ENCODE assay signal across 26 mouse cellular contexts in the genomic region with DNA sequence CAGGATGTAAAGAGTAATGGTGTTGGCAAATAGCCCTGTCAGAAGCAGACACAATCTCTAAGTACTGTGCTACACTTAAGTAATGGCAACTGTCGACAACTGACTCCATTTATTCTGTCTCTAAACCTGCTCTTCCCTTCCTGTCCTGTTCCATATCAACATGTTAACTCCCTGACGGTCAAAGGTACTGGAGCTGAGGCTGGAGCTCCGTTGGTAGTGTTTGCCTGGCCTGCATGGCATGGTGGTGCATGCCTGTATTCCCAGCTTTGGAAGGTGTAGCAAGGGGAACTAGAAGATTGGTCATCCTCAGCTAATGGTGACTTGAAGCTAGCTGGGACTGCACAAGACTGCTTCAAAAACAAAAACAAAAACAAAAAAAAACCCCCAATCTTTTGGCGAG. TPM values are rescaled to one million over a fixed set of nuclear protein-coding genes. Genes with fewer than 3 reads are reported as not detected.
DNase-seq lines count a peak whose midpoint lies in the region; ATAC-seq and TF ChIP-seq lines count a peak whose summit lies in the region.
"Had no signal": no experiment of that assay in that cellular context is flagged by ENCODE, and none has a peak within 500 bp of the region (broad histone marks: within the 10 kb centered on the region; RNA-seq: fewer than 3 reads in every experiment).

No protein-coding gene starts in this region.

- no peak overlapping the region for H3K9ac ChIP-seq in heart, adult 2 months (ENCODE audit: low read depth, low read length)
- H3K9ac ChIP-seq in heart, embryonic 15.5 days, result no peak overlapping the region
- no peak overlapping the region for H3K9ac ChIP-seq in intestine, embryonic 14.5 days (ENCODE audit: low read length)
- no peak overlapping the region for H3K9ac ChIP-seq in intestine, postnatal 0 days (ENCODE audit: low read depth, low read length)
- no peak overlapping the region for H3K9ac ChIP-seq in MEL (ENCODE audit: control insufficient read depth, low read depth, low read length, poor library complexity, severe bottlenecking)
- H3K9ac ChIP-seq: embryonic facial prominence, embryonic 12.5 days; embryonic facial prominence, embryonic 15.5 days; forebrain, postnatal 0 days; hindbrain, embryonic 13.5 days had no signal

- intact Hi-C loops in heart, adult 2 months (cut with DNase I), result no loop called here
- intact Hi-C loops in heart, postnatal 36 days (cut with DNase I), result no loop called here

- H3K27ac ChIP-seq in heart, adult 2 months, result peak overlapping the region; percentile 22; the same call in 1 of the 2 replicates
- 0 out of 2 replicates have a peak overlapping the region, but pooled peaks have one; percentile 34 for H3K27ac ChIP-seq in heart, embryonic 15.5 days
- no peak overlapping the region for H3K27ac ChIP-seq in intestine, embryonic 14.5 days (ENCODE audit: low read depth)
- H3K27ac ChIP-seq in intestine, postnatal 0 days (ENCODE audit: low read depth, low read length), result no peak overlapping the region
- no peak overlapping the region for H3K27ac ChIP-seq in MEL (ENCODE audit: control insufficient read depth, low read depth, low read length)
- H3K27ac ChIP-seq: embryonic facial prominence, embryonic 12.5 days; embryonic facial prominence, embryonic 15.5 days; hindbrain, embryonic 10.5 days; hindbrain, embryonic 13.5 days had no signal

- H3K27me3 ChIP-seq in heart, adult 2 months (ENCODE audit: control insufficient read depth, insufficient read depth, low read length), result no peaks in the 10 kb centered on the region
- H3K27me3 ChIP-seq in heart, embryonic 15.5 days, result no peaks in the 10 kb centered on the region
- no peaks in the 10 kb centered on the region for H3K27me3 ChIP-seq in intestine, embryonic 14.5 days (replicated peaks; ENCODE audit: control insufficient read depth, insufficient read depth, low read length)
- no peaks in the 10 kb centered on the region for H3K27me3 ChIP-seq in intestine, postnatal 0 days (replicated peaks; ENCODE audit: control insufficient read depth, insufficient read depth, low read length)
- no peaks in the 10 kb centered on the region for H3K27me3 ChIP-seq in MEL (ENCODE audit: control insufficient read depth in 1 of 2, insufficient read depth in 2 of 2, low read length in 2 of 2)
- H3K27me3 ChIP-seq: embryonic facial prominence, embryonic 12.5 days; embryonic facial prominence, embryonic 15.5 days; hindbrain, embryonic 13.5 days; Patski had no signal

- WGBS in heart, adult 2 months, result 48% methylated on average over 4 of the region's 4 CpGs
- WGBS in heart, embryonic 15.5 days, result 38% methylated on average over 4 of the region's 4 CpGs
- WGBS in intestine, embryonic 14.5 days, result 48% methylated on average over 4 of the region's 4 CpGs
- 65% methylated on average over 4 of the region's 4 CpGs for WGBS in intestine, postnatal 0 days

- no peak for ATAC-seq in heart, embryonic 15.5 days (replicated peaks; ENCODE audit: insufficient number of reproducible peaks, insufficient read depth, low FRiP score, low read depth)
- ATAC-seq in intestine, embryonic 14.5 days (replicated peaks; ENCODE audit: low FRiP score, low TSS enrichment, low read depth), result no peak
- no peak for ATAC-seq in intestine, postnatal 0 days
- ATAC-seq: forebrain, embryonic 14.5 days; forebrain, postnatal 0 days; hindbrain, embryonic 16.5 days; intestine, embryonic 16.5 days; Patski had no signal

- H3K4me2 ChIP-seq in heart, embryonic 15.5 days, result no peak overlapping the region
- H3K4me2 ChIP-seq in intestine, embryonic 14.5 days (ENCODE audit: low read length), result no peak overlapping the region
- H3K4me2 ChIP-seq in intestine, postnatal 0 days (replicated peaks; ENCODE audit: low read depth), result no peak overlapping the region
- H3K4me2 ChIP-seq: embryonic facial prominence, embryonic 12.5 days; embryonic facial prominence, embryonic 15.5 days; hindbrain, embryonic 13.5 days had no signal

- TF ChIP-seq POLR2A in heart, adult 2 months (IDR thresholded peaks at IDR 0.05; ENCODE audit: insufficient read depth, low read depth, low read length), result no peak
- TF ChIP-seq POLR2A in MEL (IDR thresholded peaks at IDR 0.05; ENCODE audit: control insufficient read depth in 1 of 2, insufficient read depth in 1 of 2, low read depth in 1 of 2, low read length in 2 of 2, poor library complexity in 1 of 2), result no peak

- peaks cover 6% of the 10 kb centered on the region for H3K36me3 ChIP-seq in heart, adult 2 months (ENCODE audit: control insufficient read depth, insufficient read depth, low read length)
- H3K36me3 ChIP-seq in heart, embryonic 15.5 days, result no peaks in the 10 kb centered on the region
- no peaks in the 10 kb centered on the region for H3K36me3 ChIP-seq in intestine, embryonic 14.5 days (ENCODE audit: control insufficient read depth, insufficient read depth, low read length)
- no peaks in the 10 kb centered on the region for H3K36me3 ChIP-seq in intestine, postnatal 0 days (ENCODE audit: control insufficient read depth, insufficient read depth)
- H3K36me3 ChIP-seq in MEL (ENCODE audit: control insufficient read depth in 1 of 2, insufficient read depth in 2 of 2, low read length in 2 of 2), result peaks cover 0 to 22% of the 10 kb centered on the region in 2 experiments; a peak in 2 of 4 replicates
- H3K36me3 ChIP-seq: embryonic facial prominence, embryonic 12.5 days; embryonic facial prominence, embryonic 15.5 days; hindbrain, embryonic 10.5 days; hindbrain, embryonic 13.5 days had no signal

- H3K4me3 ChIP-seq in heart, adult 2 months, result no peak overlapping the region
- no peak overlapping the region for H3K4me3 ChIP-seq in heart, embryonic 15.5 days
- no peak overlapping the region for H3K4me3 ChIP-seq in intestine, embryonic 14.5 days (ENCODE audit: low read depth, low read length)
- no peak overlapping the region for H3K4me3 ChIP-seq in intestine, postnatal 0 days (ENCODE audit: low read depth, low read length)
- no peak overlapping the region for H3K4me3 ChIP-seq in MEL (ENCODE audit: control insufficient read depth in 1 of 2, insufficient read depth in 1 of 2, low read depth in 2 of 2, low read length in 2 of 2)
- H3K4me3 ChIP-seq: embryonic facial prominence, embryonic 12.5 days; embryonic facial prominence, embryonic 15.5 days; hindbrain, embryonic 10.5 days; hindbrain, embryonic 13.5 days had no signal

- peaks cover 6% of the 10 kb centered on the region for H3K79me2 ChIP-seq in heart, adult 2 months (replicated peaks; ENCODE audit: control insufficient read depth, insufficient read depth, low read length)
- H3K79me2 ChIP-seq in MEL (ENCODE audit: control insufficient read depth, insufficient read depth, low read length, poor library complexity), result peaks cover 2% of the 10 kb centered on the region; the same call in 1 of the 2 replicates

- no peak for DNase-seq in heart, adult 2 months
- no peak for DNase-seq in heart, postnatal 36 days
- no peak for DNase-seq in heart, adult 18-20 months
- peak; percentile 40 for DNase-seq in intestine, embryonic 14.5 days (ENCODE audit: low spot score)
- DNase-seq in MEL (ENCODE audit: low read depth, low spot score), result peak; percentile 20
- no peak for DNase-seq in ovary, postnatal 10 days (ENCODE audit: low spot score)
- DNase-seq: adrenal gland, postnatal 10 days; adrenal gland, postnatal 36 days; cerebellum, adult 11 months; cerebellum, adult 2 months; cerebellum, adult 9-11 months; cerebellum, postnatal 25 days; forebrain, postnatal 0 days; gastrocnemius, postnatal 36 days; heart, postnatal 10 days; kidney, adult 2 months had no signal

- peaks cover 12% of the 10 kb centered on the region for H3K4me1 ChIP-seq in heart, adult 2 months (ENCODE audit: control insufficient read depth, insufficient read depth, low read length)
- peaks cover 31% of the 10 kb centered on the region for H3K4me1 ChIP-seq in heart, embryonic 15.5 days (replicated peaks)
- H3K4me1 ChIP-seq in intestine, embryonic 14.5 days (replicated peaks; ENCODE audit: control insufficient read depth, insufficient read depth, low read length), result 0 out of 2 replicates have a peak, but pooled peaks cover 3% of the 10 kb centered on the region
- peaks cover 5% of the 10 kb centered on the region; the same call in 1 of the 2 replicates for H3K4me1 ChIP-seq in intestine, postnatal 0 days (replicated peaks; ENCODE audit: control insufficient read depth, insufficient read depth, low read length)
- peaks cover 8 to 23% of the 10 kb centered on the region in 2 experiments for H3K4me1 ChIP-seq in MEL (ENCODE audit: control insufficient read depth in 1 of 2, insufficient read depth in 2 of 2, low read length in 2 of 2)
- H3K4me1 ChIP-seq: embryonic facial prominence, embryonic 12.5 days; embryonic facial prominence, embryonic 15.5 days; hindbrain, embryonic 10.5 days; hindbrain, embryonic 13.5 days had no signal

- TF ChIP-seq EP300 in heart, adult 2 months (IDR thresholded peaks at IDR 0.05; ENCODE audit: insufficient read depth, low read depth, low read length), result no peak
- TF ChIP-seq EP300 in MEL (IDR thresholded peaks at IDR 0.05; ENCODE audit: low read depth in 1 of 2, low read length in 2 of 2), result no peak

- TF ChIP-seq RAD21 in MEL (IDR thresholded peaks at IDR 0.05; ENCODE audit: low read depth, low read length), result no peak

- H3K9me3 ChIP-seq in heart, embryonic 15.5 days (replicated peaks), result no peaks in the 10 kb centered on the region
- H3K9me3 ChIP-seq in intestine, embryonic 14.5 days (ENCODE audit: control insufficient read depth, low read length), result no peaks in the 10 kb centered on the region
- H3K9me3 ChIP-seq in intestine, postnatal 0 days (ENCODE audit: control insufficient read depth), result no peaks in the 10 kb centered on the region
- no peaks in the 10 kb centered on the region for H3K9me3 ChIP-seq in MEL (replicated peaks; ENCODE audit: insufficient read depth, low read length)
- H3K9me3 ChIP-seq: embryonic facial prominence, embryonic 12.5 days; embryonic facial prominence, embryonic 15.5 days; hindbrain, embryonic 10.5 days; hindbrain, embryonic 13.5 days had no signal

- TF ChIP-seq CTCF in heart, adult 2 months (IDR thresholded peaks at IDR 0.05), result no peak
- no peak for TF ChIP-seq CTCF in intestine, postnatal 0 days (IDR thresholded peaks at IDR 0.05; ENCODE audit: low read depth)
- TF ChIP-seq CTCF in MEL (IDR thresholded peaks at IDR 0.05 in 2 of 3, conservative IDR thresholded peaks at IDR 0.05 in 1 of 3; ENCODE audit: control insufficient read depth in 1 of 3, insufficient read depth in 1 of 3, low read depth in 2 of 3, low read length in 3 of 3, poor library complexity in 1 of 3, severe bottlenecking in 1 of 3), result no peak

RNA-seq across cellular contexts. Expression of gene Sesn1, which starts 14.2 kb away (rescaled TPM):
- total RNA-seq in heart, adult 2 months (2021), result 100 to 1,000 TPM; 120 to 121 TPM
- 47.8 and 79.5 TPM in 2 replicates for polyA plus RNA-seq in heart, adult 2 months (2012; rRNA removed)
- 100 to 1,000 TPM; 118 to 224 TPM for total RNA-seq in heart, postnatal 36 days (2021)
- 36.7 and 40.2 TPM in 2 replicates for polyA plus RNA-seq in heart, embryonic 15.5 days (2015; fragmentation: Nextera tagmentation; extraction: Ambion mirVana)
- 100 to 1,000 TPM; 135 to 156 TPM for total RNA-seq in heart, adult 18-20 months (2021)
- 32.7 and 35.2 TPM in 2 replicates for polyA plus RNA-seq in intestine, embryonic 14.5 days (2014; fragmentation: Nextera tagmentation; extraction: Ambion mirVana)
- 26.2 and 27.3 TPM in 2 replicates for polyA plus RNA-seq in intestine, postnatal 0 days (2015; fragmentation: Nextera tagmentation; extraction: Ambion mirVana)
- 11.7 and 13.2 TPM in 2 replicates for total RNA-seq in MEL (2012; rRNA removed)
- polyA plus RNA-seq in MEL (2012; ENCODE audit: insufficient read depth in 1 of 2, insufficient read length in 2 of 2, low read depth in 1 of 2, low replicate concordance in 2 of 2, missing spikeins in 1 of 2), result 10 to 100 TPM in 1 of 2 experiments, not detected in 1; 11.7 TPM

RNA-seq across cellular contexts. Expression of gene Cep57l1, which starts 14.2 kb away (rescaled TPM):
- 1 to 10 TPM; 2.3 to 2.5 TPM for total RNA-seq in heart, adult 2 months (2021)
- 0.86 and 1.3 TPM in 2 replicates for polyA plus RNA-seq in heart, adult 2 months (2012; rRNA removed)
- total RNA-seq in heart, postnatal 36 days (2021), result 1 to 10 TPM; 2.9 to 3.7 TPM
- polyA plus RNA-seq in heart, embryonic 15.5 days (2015; fragmentation: Nextera tagmentation; extraction: Ambion mirVana), result 20.0 and 20.4 TPM in 2 replicates
- total RNA-seq in heart, adult 18-20 months (2021), result 1 to 10 TPM; 2.0 to 2.9 TPM
- polyA plus RNA-seq in intestine, embryonic 14.5 days (2014; fragmentation: Nextera tagmentation; extraction: Ambion mirVana), result 18.4 and 20.1 TPM in 2 replicates
- 5.0 and 5.3 TPM in 2 replicates for polyA plus RNA-seq in intestine, postnatal 0 days (2015; fragmentation: Nextera tagmentation; extraction: Ambion mirVana)
- 14.2 and 16.7 TPM in 2 replicates for total RNA-seq in MEL (2012; rRNA removed)
- 10 to 100 TPM in 1 of 2 experiments, not detected in 1; 19.2 TPM for polyA plus RNA-seq in MEL (2012; ENCODE audit: insufficient read depth in 1 of 2, insufficient read length in 2 of 2, low read depth in 1 of 2, low replicate concordance in 2 of 2, missing spikeins in 1 of 2)

Comparison
In these comparisons a context has a peak if more than half of its experiments do, and no peak if none do; other contexts are left out.
1. DNase-seq: peak in intestine, embryonic 14.5 days (single experiment) and MEL (single experiment); none in heart, adult 2 months (0 of 2), heart, postnatal 36 days (0 of 2), heart, adult 18-20 months (0 of 2) and ovary, postnatal 10 days (single experiment).
2. H3K27ac ChIP-seq: peak in heart, adult 2 months (single experiment) and heart, embryonic 15.5 days (single experiment); none in intestine, embryonic 14.5 days (single experiment), intestine, postnatal 0 days (single experiment) and MEL (single experiment).